Mouse (Mus musculus): ENCODE results near the gene Slc16a3.

Gene Slc16a3

GRCm38 (mm10) chr11:120948328-120948727 is at the start of gene Slc16a3:
Gene Slc16a3 (plus strand): TSS chr11:120948480.
- no peak for ATAC-seq (ENCODE audit: insufficient number of reproducible peaks, low FRiP score, low TSS enrichment)

DNA sequence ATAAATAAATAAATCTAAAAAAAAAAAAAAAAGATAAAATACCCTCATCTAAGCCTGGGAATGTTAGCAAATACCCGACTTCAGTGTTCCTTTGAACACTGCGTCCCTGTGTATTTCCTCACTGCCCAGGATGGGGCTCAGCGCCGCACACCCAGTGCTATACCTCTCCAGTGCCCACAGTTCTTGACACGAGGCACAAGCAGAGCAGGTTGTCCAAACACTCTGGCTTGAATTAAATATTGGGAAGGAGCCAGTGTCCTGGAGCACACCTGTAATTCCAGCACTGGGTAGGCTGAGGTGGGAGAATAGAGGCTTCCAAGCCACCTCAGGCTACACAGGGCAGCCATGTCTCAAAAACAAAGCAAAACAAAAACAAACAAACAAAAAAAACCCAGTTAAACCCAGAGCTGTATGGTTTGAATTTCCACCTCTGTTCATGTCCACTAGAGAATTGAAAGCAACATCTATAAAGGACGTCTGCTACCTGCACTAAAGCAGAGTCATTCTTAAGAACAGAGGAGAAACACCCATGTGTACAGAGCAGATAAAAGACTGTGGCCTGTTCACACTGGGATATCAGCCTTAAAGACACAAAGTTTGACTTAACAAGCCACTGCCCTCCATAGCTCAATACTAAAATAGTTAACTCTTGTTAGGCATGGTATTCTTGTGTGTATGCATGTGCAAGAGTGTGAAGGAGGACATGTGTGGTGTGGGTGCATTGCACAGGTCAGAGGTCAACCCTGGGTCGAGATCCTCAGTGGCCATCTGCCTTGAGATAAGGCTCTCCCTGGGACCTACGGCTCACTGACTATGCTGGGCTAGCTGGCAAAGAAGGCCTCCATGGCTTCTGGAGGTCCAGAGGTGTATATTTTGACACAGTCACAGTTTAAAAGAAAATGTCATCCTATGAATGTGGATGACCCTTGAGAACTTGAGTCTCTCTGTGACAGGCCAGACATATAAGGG is 47.7 kb upstream of the Slc16a3 start:
- ATAC-seq (ENCODE audit: insufficient number of reproducible peaks, low FRiP score, low TSS enrichment), result no peak

DNA sequence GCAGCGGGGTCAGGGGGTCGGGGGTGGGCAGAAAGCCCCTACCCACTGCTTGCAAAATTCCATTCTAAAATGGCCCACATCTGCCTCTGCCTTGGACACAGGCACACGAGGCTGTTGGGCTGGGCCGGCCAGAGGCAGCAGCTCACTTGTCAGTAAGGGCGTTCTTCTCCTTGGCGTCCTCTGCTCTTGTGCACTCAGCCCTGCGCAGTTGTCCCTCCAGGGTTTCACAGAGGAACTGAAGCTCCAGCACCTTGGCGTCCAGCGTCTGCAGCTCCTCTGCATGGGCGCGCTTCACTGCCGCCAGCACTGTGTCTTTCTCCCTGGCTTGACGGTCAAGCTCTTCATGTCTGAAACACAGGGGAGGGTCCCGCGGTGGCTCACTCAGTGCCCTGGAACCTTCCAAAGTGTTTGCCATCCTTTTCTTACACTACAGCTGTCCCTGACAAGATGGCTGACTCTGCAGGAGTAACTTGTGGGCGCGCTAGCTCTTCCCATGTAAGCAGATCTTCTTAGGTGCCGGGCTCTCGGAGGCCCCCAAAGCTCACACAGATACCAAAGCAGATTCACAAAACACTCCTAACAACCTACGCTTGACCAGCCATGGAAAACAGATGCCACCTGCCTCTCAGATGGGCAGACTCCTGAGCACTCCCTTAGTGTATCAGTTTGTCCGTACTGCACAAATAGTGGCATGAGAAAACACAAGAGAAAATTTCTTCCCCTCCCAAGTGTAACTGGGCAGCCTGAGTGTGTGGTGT is 46.4 kb upstream of the Slc16a3 start:
- ATAC-seq (ENCODE audit: insufficient number of reproducible peaks, low FRiP score, low TSS enrichment), result no peak

DNA sequence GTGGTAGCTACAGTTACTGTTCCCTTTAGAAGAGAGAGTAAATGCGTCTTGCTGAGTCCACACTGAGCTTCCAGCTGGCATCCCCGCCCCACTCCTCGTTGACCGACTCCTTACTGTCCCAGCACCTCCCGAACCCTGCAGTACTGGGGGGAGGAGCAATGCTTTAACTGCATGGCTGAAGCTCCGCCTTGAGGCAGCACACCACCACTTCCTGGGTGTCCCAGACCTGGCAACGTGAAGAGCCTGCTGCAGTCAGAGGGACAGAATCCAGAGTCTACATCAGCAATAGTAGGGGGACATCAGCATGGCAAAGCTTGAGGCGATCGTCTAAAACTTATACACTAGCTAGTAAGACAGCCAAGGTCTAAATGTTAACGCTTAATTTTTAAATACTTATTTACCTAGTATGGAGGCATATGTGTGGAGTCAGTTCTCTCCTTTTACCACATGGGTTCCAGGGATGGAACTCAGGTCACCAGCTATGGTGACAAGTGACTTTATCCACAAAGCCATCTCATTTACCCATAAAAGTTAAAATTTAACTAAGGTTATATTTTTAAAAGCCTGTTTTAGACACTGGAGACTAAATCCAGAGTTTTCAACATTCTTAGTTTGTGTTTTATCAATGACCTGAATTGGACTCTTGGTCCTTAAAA is 45.7 kb upstream of the Slc16a3 start:
- no peak for ATAC-seq (ENCODE audit: insufficient number of reproducible peaks, low FRiP score, low TSS enrichment)

DNA sequence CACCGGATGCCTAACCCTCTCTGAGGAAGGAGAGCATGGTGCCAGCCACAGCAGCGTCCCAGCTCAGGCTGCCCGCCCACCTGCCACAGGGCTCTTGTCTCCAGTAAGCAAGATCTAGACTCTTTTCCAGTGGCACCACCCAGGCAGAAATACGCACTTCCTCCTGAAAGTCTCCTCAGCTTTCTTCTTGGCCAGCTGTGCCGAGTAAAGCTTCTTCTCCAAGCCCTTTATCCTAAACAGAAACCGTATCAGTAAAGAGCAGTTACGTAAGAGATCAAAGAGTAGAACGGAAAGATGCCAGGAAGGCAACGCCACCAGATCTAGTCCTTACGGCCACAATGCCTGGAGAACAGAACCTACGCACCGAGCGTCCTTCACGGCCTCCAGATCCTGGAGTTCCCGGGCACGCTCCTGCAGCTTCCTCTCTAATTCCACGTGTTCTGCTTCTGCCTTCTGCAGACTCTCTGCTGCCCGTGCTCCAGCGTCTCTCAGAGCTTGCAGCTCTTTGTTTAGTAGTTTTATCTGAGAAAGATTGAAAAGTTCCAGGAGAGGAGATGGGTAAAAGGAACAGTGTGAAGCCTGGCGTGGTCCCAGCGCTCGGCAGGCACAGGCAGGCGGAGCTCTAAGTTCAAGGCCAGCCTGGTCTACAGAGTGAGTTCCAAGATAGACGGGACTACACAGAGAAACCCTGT is 45.0 kb upstream of the Slc16a3 start:
- ATAC-seq (ENCODE audit: insufficient number of reproducible peaks, low FRiP score, low TSS enrichment), result no peak

GRCm38 (mm10) chr11:120904561-120904960 is 43.7 kb upstream of the Slc16a3 start:
- ATAC-seq (ENCODE audit: insufficient number of reproducible peaks, low FRiP score, low TSS enrichment), result no peak

GRCm38 (mm10) chr11:120905430-120905873 is 42.8 kb upstream of the Slc16a3 start:
- no peak; the same call in 1 of the 2 replicates for ATAC-seq (ENCODE audit: insufficient number of reproducible peaks, low FRiP score, low TSS enrichment)

- ATAC-seq (ENCODE audit: insufficient number of reproducible peaks, low FRiP score, low TSS enrichment), result no peak
These were observed 34.5 kb upstream of the Slc16a3 start for GRCm38 (mm10) chr11:120913796-120914195.

DNA sequence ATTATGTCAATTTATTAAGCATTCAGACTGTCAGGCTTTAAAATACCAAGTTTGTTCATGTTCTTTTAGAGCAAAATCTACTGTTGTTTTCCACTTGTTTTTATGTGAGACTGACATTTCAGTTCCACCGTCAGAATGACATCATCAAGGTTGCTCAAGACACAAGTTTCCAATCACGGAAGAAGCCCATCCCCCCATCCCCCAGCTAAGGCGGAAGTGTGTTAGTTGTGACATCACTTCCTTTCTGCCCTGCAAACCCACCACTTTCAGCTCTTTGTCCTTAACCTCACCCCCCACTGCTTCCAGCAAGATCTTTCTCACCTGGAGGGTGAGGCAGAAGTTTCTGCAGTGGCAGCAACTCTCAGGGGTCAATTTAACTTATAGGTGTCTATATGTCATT is 31.8 kb upstream of the Slc16a3 start:
- no peak for ATAC-seq (ENCODE audit: insufficient number of reproducible peaks, low FRiP score, low TSS enrichment)

- no peak for ATAC-seq (ENCODE audit: insufficient number of reproducible peaks, low FRiP score, low TSS enrichment)
These were observed 30.5 kb upstream of the Slc16a3 start for GRCm38 (mm10) chr11:120917756-120918155.

DNA sequence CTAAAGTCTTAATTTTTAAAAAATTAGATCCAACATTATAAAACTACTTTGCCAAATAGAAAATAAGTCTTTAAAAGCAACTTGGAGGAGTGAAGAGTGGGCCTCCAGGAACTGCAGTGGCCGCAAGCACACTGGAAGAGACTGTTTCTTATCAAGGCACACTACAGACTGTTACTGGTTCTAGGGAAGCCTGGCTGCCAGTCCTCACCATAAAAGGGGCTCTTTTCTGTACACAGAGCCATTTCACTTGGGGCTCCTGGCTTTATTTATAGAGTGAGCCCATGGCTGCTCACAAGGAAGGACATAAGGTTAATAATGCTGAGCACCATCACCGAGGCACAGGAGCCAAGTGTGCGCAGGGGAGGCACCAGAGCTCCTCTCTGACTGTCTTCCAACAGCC is 25.8 kb upstream of the Slc16a3 start:
- no peak for ATAC-seq (ENCODE audit: insufficient number of reproducible peaks, low FRiP score, low TSS enrichment)

- no peak for ATAC-seq (ENCODE audit: insufficient number of reproducible peaks, low FRiP score, low TSS enrichment)
These were observed 19.8 kb upstream of the Slc16a3 start for GRCm38 (mm10) chr11:120928468-120928867.

DNA sequence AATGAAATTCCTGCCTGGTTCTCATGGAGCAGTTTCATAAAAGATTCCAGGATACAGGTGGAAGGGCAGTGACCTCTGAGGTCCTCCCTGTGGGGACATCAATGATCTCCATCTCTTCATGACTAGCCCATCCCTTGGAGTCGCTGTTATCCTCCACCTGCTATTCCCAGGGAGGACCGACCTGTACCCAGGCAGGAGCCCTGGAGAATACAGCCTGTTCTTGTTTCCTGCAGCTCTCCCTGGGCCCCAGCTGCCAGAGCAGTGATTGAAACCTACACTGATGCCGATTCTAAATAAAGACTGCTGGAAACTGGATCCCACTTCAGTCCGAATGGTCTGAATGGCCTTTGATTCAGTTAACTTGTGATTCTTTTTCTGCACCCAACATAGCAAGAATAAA is 16.8 kb upstream of the Slc16a3 start:
- no peak for ATAC-seq (ENCODE audit: insufficient number of reproducible peaks, low FRiP score, low TSS enrichment)

GRCm38 (mm10) chr11:120932564-120933398 is 15.5 kb upstream of the Slc16a3 start, which contains the start of gene Ccdc57:
Gene Ccdc57 (minus strand): TSS chr11:120932872.
- ATAC-seq (ENCODE audit: insufficient number of reproducible peaks, low FRiP score, low TSS enrichment), result peak; percentile 82

DNA sequence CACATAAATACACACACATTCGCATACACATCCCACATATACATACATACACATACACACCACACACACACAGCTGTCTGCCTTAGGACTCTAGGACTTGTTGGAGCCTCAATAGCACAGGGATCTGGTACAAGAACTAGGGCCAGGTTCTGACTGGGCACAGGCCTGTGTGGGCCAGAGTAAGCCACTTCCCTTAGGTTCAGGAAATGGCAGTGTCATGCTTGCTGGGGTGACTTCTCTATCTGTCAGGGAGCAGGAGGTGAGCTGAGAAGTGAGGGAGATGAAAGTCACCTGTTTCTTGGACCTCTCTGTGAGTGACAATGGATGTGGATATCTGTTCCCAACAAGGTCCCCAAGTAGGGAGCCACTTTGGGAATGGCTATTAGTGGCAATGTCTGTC is 10.3 kb upstream of the Slc16a3 start:
- no peak for ATAC-seq (ENCODE audit: insufficient number of reproducible peaks, low FRiP score, low TSS enrichment)

DNA sequence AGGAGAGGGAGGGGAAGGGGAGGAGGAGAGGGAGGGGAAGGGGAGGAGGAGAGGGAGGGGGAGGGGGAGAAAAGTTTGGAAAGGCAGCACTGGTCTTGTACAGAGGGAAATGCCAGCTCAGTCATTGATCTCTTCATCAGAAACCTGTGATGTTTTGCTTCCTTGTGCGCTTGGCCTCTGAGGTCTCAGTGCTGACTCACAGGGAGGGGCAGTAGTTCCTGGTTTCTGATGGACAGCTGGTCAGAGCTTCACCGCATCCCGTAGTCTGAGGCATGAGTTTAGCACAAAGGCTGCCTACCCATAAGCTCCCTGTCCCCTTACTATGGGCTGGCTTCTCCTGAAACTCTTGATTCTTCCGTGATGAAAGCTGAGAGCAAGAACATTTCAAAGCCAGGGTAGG is 9.5 kb upstream of the Slc16a3 start:
- ATAC-seq (ENCODE audit: insufficient number of reproducible peaks, low FRiP score, low TSS enrichment), result no peak

GRCm38 (mm10) chr11:120939712-120940341 is 8.5 kb upstream of the Slc16a3 start:
- ATAC-seq (ENCODE audit: insufficient number of reproducible peaks, low FRiP score, low TSS enrichment), result no peak

GRCm38 (mm10) chr11:120940959-120941358 is 7.3 kb upstream of the Slc16a3 start:
- ATAC-seq (ENCODE audit: insufficient number of reproducible peaks, low FRiP score, low TSS enrichment), result no peak

GRCm38 (mm10) chr11:120945266-120945665 is 3.0 kb upstream of the Slc16a3 start:
- no peak for ATAC-seq (ENCODE audit: insufficient number of reproducible peaks, low FRiP score, low TSS enrichment)

Measured in cerebellum, adult (tissue).